Mouse (Mus musculus): ENCODE data around the gene Acot5. TPM values are rescaled to one million over a fixed set of nuclear protein-coding genes. Genes with fewer than 3 reads are reported as not detected.
"Not testable (repeated sequence)": the region's sequence is repeated elsewhere in the genome, so short reads cannot be mapped to it uniquely, and the experiment has no call there.

The Acot5 gene
- polyA plus RNA-seq, 1 experiment from 2014 or later, result not detected

DNA sequence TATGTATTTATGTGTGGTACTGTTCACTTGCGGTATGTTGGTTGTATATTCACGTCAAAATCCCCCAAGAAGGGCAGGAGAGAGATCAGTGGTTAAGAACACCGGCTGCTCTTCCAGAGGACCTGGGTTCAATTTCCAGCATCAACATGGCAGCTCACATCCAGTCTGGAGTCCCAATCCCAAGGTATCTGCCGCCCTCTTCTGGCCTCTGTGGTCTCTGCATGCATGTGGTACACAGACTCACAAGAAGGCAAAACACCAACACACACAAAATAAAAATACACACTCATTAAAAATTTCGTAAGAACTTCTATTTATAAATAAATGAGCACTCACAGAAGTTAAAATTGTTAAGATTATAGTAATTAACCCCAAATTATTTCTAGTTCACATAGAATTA is 5.9 kb upstream of the Acot5 start:
- no peak for ATAC-seq (replicated peaks; ENCODE audit: insufficient number of reproducible peaks, insufficient read depth, low FRiP score, low read depth)
- Histone ChIP-seq H3K9ac (no peak overlapping the region), H3K27ac (no peak overlapping the region), H3K36me3 (no peaks in the 10 kb centered on the region), H3K4me1 (replicated peaks) (no peaks in the 10 kb centered on the region), H3K4me2 (no peak overlapping the region), H3K27me3 (peaks cover 19% of the 10 kb centered on the region), H3K4me3 (no peak overlapping the region), H3K9me3 (replicated peaks) (no peaks in the 10 kb centered on the region)
- WGBS, result 68% methylated on average over 5 of the region's 5 CpGs

DNA sequence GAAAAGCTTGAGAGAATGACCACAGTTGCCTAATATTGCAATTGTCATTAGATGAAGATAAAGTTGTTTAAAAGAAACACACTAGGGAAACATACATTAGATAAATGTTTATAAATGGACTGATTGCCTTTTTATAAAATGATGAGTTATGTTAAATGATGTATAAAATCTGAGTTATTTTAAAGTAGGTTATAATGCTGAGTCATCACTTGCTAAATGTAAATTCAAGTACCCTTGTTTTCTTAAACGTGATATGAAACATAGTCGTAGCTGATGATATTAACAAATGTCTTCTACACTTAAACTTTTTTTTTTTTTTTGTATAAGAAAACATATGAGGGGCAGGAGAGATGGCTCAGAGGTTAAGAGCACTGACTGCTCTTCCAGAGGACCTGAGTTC is 5.3 kb upstream of the Acot5 start:
- no peaks in the 10 kb centered on the region for H3K4me1 ChIP-seq (replicated peaks)
- no peaks in the 10 kb centered on the region for H3K36me3 ChIP-seq
- H3K9me3 ChIP-seq (replicated peaks), result no peaks in the 10 kb centered on the region
- H3K4me3 ChIP-seq, result no peak overlapping the region
- peaks cover 25% of the 10 kb centered on the region for H3K27me3 ChIP-seq
- no peak overlapping the region for H3K9ac ChIP-seq
- H3K27ac ChIP-seq, result no peak overlapping the region
- H3K4me2 ChIP-seq, result no peak overlapping the region
- WGBS, result 70% methylated on average over 2 of the region's 2 CpGs
- ATAC-seq (replicated peaks; ENCODE audit: insufficient number of reproducible peaks, insufficient read depth, low FRiP score, low read depth), result no peak

DNA sequence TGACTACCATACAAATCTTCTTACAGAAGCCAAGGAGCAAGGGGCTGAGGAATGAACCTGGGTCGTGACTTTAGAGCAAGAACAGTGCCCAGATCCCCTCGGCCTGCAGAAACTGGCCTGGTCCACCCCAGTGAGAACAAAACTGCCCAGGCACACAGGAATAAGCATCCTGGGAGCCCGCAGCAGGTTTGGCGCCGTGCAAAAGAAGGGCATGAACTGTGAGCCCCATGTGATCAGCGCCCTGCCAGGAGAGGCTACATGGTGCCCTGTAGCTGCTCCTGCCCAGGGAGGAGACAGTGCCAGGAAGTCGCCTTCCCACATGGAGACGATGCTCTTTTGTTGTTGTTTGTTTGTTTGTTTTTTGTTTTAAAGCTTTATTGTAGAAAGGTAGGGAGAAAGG is 4.5 kb upstream of the Acot5 start:
- Histone ChIP-seq H3K9ac (no peak overlapping the region), H3K4me3 (no peak overlapping the region), H3K27me3 (peaks cover 28% of the 10 kb centered on the region), H3K36me3 (no peaks in the 10 kb centered on the region), H3K4me2 (no peak overlapping the region), H3K27ac (no peak overlapping the region), H3K4me1 (replicated peaks) (0 out of 2 replicates have a peak, but pooled peaks cover under 1% of the 10 kb centered on the region), H3K9me3 (replicated peaks) (no peaks in the 10 kb centered on the region)
- WGBS, result 70% methylated on average over 8 of the region's 8 CpGs
- no peak for ATAC-seq (replicated peaks; ENCODE audit: insufficient number of reproducible peaks, insufficient read depth, low FRiP score, low read depth)

- Histone ChIP-seq H3K4me2 (no peak overlapping the region), H3K27me3 (peaks cover 33% of the 10 kb centered on the region), H3K4me1 (replicated peaks) (0 out of 2 replicates have a peak, but pooled peaks cover 2% of the 10 kb centered on the region), H3K4me3 (no peak overlapping the region), H3K36me3 (no peaks in the 10 kb centered on the region), H3K9me3 (replicated peaks) (no peaks in the 10 kb centered on the region), H3K27ac (no peak overlapping the region), H3K9ac (no peak overlapping the region)
- no peak for ATAC-seq (replicated peaks; ENCODE audit: insufficient number of reproducible peaks, insufficient read depth, low FRiP score, low read depth)
- 72% methylated on average over 4 of the region's 4 CpGs for WGBS
Observed at GRCm38 (mm10) chr12:84067752-84068151, 1.4 kb upstream of the Acot5 start.

DNA sequence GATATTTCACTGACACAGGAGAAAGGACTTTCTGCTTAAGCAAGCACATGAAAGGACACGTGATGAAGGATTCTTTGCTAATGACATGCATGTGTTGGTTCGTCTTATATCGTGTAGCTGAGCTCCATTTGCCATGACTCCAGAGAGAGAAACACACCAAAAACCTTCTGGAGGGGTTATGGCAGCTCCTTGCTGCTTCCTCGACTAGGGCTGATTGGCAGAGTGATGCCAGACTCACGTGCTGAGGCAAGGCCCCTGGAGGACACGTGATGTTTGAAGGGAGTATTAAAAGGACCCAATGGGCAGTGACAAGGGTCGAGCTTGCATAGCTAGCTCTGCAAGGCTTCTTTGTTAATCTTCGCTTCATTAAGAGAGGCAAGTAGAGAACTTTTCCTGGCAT is 829 bp upstream of the Acot5 start:
- no peaks in the 10 kb centered on the region for H3K36me3 ChIP-seq
- H3K4me3 ChIP-seq, result no peak overlapping the region
- no peak overlapping the region for H3K27ac ChIP-seq
- H3K27me3 ChIP-seq, result peaks cover 33% of the 10 kb centered on the region
- H3K9me3 ChIP-seq (replicated peaks), result no peaks in the 10 kb centered on the region
- ATAC-seq (replicated peaks; ENCODE audit: insufficient number of reproducible peaks, insufficient read depth, low FRiP score, low read depth), result no peak
- 67% methylated on average over 8 of the region's 8 CpGs for WGBS
- H3K9ac ChIP-seq, result no peak overlapping the region
- H3K4me2 ChIP-seq, result no peak overlapping the region
- 0 out of 2 replicates have a peak, but pooled peaks cover 2% of the 10 kb centered on the region for H3K4me1 ChIP-seq (replicated peaks)

GRCm38 (mm10) chr12:84069582-84069981 is 457 bp downstream of the Acot5 start:
- H3K9me3 ChIP-seq (replicated peaks); H3K4me1 ChIP-seq (replicated peaks); ATAC-seq (replicated peaks; ENCODE audit: insufficient number of reproducible peaks, insufficient read depth, low FRiP score, low read depth); H3K27ac ChIP-seq; H3K36me3 ChIP-seq; H3K9ac ChIP-seq: not testable (repeated sequence)
- H3K27me3 ChIP-seq, result peaks cover 33% of the 10 kb centered on the region
- H3K4me2 ChIP-seq, result peak overlapping the region; percentile 81
- peak overlapping the region; percentile 48 for H3K4me3 ChIP-seq
- WGBS, result 1% methylated on average over 41 of the region's 52 CpGs

GRCm38 (mm10) chr12:84071696-84072095 is 2.6 kb downstream of the Acot5 start:
- H3K9me3 ChIP-seq (replicated peaks), result no peaks in the 10 kb centered on the region
- WGBS, result 85% methylated on average over 2 of the region's 2 CpGs
- H3K4me2 ChIP-seq, result no peak overlapping the region
- no peak for ATAC-seq (replicated peaks; ENCODE audit: insufficient number of reproducible peaks, insufficient read depth, low FRiP score, low read depth)
- H3K4me1 ChIP-seq (replicated peaks), result 0 out of 2 replicates have a peak, but pooled peaks cover 2% of the 10 kb centered on the region
- H3K36me3 ChIP-seq, result no peaks in the 10 kb centered on the region
- H3K27ac ChIP-seq, result no peak overlapping the region
- H3K4me3 ChIP-seq, result no peak overlapping the region
- H3K9ac ChIP-seq, result no peak overlapping the region
- H3K27me3 ChIP-seq, result peaks cover 32% of the 10 kb centered on the region

GRCm38 (mm10) chr12:84077371-84077990 is 8.4 kb downstream of the Acot5 start:
- Histone ChIP-seq H3K9ac (no peak overlapping the region), H3K36me3 (no peaks in the 10 kb centered on the region), H3K4me1 (replicated peaks) (no peaks in the 10 kb centered on the region), H3K4me2 (no peak overlapping the region), H3K9me3 (replicated peaks) (no peaks in the 10 kb centered on the region), H3K27ac (no peak overlapping the region), H3K4me3 (no peak overlapping the region), H3K27me3 (no peaks in the 10 kb centered on the region)
- ATAC-seq (replicated peaks; ENCODE audit: insufficient number of reproducible peaks, insufficient read depth, low FRiP score, low read depth), result no peak
- 76% methylated on average over 4 of the region's 4 CpGs for WGBS

DNA sequence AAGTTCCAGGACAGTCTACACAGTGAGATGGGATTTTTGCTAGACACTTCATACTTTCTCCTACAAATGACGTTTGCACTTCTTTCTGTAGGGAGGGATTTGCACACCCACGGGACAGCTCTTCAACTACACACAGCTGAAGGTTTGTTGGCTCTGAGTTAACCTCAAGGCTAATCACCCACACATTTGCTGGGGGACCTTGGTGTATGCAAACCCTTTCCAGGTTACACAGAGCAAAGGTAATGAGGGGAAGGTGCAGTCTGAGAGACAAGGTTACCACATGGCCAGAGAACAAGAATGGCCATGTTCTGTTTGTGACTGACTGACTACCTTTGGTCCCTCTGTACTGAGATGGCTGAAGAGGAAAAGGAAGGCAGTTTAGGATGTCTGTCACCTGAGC is 14.7 kb downstream of the Acot5 start:
- Histone ChIP-seq H3K36me3 (no peaks in the 10 kb centered on the region), H3K4me3 (no peak overlapping the region), H3K9ac (no peak overlapping the region), H3K4me1 (replicated peaks) (no peaks in the 10 kb centered on the region), H3K4me2 (no peak overlapping the region), H3K27ac (no peak overlapping the region), H3K9me3 (replicated peaks) (no peaks in the 10 kb centered on the region), H3K27me3 (no peaks in the 10 kb centered on the region)
- 74% methylated on average over 2 of the region's 2 CpGs for WGBS
- no peak for ATAC-seq (replicated peaks; ENCODE audit: insufficient number of reproducible peaks, insufficient read depth, low FRiP score, low read depth)

GRCm38 (mm10) chr12:84084581-84084980 is 15.5 kb downstream of the Acot5 start:
- H3K27ac ChIP-seq, result no peak overlapping the region
- no peak for ATAC-seq (replicated peaks; ENCODE audit: insufficient number of reproducible peaks, insufficient read depth, low FRiP score, low read depth)
- 66% methylated on average over 4 of the region's 4 CpGs for WGBS
- H3K36me3 ChIP-seq, result no peaks in the 10 kb centered on the region
- H3K4me1 ChIP-seq (replicated peaks), result no peaks in the 10 kb centered on the region
- no peak overlapping the region for H3K4me3 ChIP-seq
- H3K4me2 ChIP-seq, result no peak overlapping the region
- 0 out of 2 replicates have a peak, but pooled peaks cover 4% of the 10 kb centered on the region for H3K9me3 ChIP-seq (replicated peaks)
- H3K27me3 ChIP-seq, result no peaks in the 10 kb centered on the region
- H3K9ac ChIP-seq, result no peak overlapping the region

- H3K4me2 ChIP-seq; H3K27ac ChIP-seq; H3K9me3 ChIP-seq (replicated peaks); H3K36me3 ChIP-seq; H3K27me3 ChIP-seq; H3K4me3 ChIP-seq; ATAC-seq (replicated peaks; ENCODE audit: insufficient number of reproducible peaks, insufficient read depth, low FRiP score, low read depth); H3K4me1 ChIP-seq (replicated peaks); H3K9ac ChIP-seq: not testable (repeated sequence)
- WGBS, result 85% methylated on average over 5 of the region's 5 CpGs
Observed at GRCm38 (mm10) chr12:84094666-84095065, 25.5 kb downstream of the Acot5 start.

- 91% methylated on average over 2 of the region's 2 CpGs for WGBS
- H3K4me3 ChIP-seq, result no peak overlapping the region
Observed at GRCm38 (mm10) chr12:84099605-84100004, 30.5 kb downstream of the Acot5 start.

More at GRCm38 (mm10) chr12:84099605-84100004, 30.5 kb downstream of the Acot5 start:
- Histone ChIP-seq H3K9me3 (replicated peaks) (0 out of 2 replicates have a peak, but pooled peaks cover 2% of the 10 kb centered on the region), H3K9ac (no peak overlapping the region), H3K27ac (no peak overlapping the region), H3K4me1 (replicated peaks) (0 out of 2 replicates have a peak, but pooled peaks cover 2% of the 10 kb centered on the region), H3K4me2 (no peak overlapping the region), H3K27me3 (no peaks in the 10 kb centered on the region), H3K36me3 (no peaks in the 10 kb centered on the region)
- no peak for ATAC-seq (replicated peaks; ENCODE audit: insufficient number of reproducible peaks, insufficient read depth, low FRiP score, low read depth)
